Mouse (Mus musculus) MN1 (cell line): Measurements from ENCODE around the gene Klhdc10.

Experiments
- DNase-seq: peaks from one replicate; pipeline ENCODE4 v3.0.0-alpha.2; 2016; ENCODE audit warnings: low spot score

Gene Klhdc10

DNA sequence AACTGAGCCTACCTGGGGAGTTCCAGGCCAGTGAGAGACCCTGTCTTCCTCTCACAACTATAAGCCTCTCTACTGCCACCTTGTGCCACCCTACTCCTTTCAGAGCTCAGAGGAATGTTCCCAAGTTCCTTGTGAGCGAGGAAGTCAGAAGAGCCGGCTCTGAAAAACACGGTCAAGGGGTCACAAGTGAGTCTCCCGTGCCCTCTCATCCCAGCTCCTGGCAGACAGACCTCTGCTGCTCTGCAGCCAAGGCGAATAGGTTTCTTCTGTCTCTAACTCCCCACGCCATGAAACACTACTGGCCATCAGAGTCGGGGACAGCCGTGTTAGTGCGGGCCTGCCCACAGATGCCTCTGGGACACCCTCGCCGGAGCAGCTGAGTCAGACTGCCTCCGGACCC, 67.0 kb downstream of the Klhdc10 start:
- peak; percentile 87 for DNase-seq

DNA sequence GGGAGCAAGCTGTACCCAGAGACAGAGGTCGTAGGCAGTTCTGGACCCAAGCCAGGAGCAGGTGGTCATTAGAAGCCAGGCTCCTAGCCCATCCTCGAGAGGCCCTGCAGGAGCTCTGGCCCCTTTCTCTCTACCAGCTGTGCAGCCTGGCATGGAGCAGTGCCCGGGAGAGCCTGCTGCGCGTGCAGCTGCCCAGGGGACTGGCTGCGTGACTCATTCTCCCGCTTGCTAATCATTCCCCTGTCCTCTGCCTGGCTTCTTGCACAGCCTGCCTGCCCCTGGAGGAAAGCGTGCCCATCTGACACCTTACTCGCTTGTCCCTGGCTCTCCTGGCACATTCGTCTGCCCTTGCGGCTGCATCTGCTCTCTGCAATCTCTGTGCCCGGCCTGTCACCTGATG, 67.7 kb downstream of the Klhdc10 start:
- peak; percentile 95 for DNase-seq

DNA sequence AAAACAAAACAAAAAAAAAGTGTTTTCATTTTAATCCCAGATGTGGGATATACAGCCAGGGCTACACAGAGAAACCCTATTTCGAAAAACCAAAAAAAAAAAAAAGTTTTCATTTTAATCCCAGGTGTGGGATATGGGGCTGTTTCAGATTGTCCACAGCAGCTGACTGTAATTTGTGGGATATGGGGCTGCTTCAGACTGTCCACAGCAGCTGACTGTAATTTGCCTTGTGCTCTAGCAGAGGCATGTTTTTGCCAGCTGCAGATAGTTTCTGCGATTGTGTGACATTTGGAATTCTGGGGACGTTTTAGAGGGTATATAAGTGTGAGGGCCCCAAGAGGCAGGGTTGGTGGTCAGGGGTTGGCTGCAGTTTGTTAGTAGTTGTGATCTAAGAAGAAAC, 70.0 kb downstream of the Klhdc10 start:
- DNase-seq, result no peak

DNA sequence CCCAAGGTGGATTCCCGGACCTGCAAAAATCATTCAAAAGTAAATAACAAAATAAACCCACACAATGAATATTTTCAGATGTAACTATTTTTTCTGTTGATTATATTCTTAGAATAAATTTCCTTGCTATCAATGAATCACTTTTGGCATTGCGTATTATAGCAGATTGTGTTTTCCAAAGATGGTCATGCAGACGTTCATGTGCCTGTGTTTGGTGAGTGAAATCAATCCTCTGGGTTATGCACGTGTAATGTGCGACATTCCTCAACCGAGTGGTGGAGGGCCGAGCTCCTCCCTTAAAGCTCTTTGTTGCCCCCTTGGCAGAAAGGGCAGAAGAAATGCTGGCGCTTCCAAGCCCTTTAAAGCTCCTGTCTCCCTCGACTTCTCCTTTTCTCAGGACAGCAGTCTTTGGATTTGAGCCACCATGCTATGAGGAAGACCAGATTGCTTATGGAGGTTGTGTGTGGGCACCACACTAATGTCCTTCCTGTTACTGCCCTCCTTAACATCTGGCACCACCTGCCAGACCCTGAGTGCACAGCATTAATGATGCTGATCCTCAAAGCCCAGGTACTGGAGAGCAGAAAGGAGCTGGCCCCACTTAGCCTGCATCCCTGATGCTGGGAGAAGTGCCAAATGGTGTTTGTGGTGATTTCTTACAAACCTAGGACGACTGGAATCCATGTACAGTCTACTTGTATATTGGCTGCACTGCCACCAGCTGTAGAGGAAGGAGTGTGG, 74.5 kb downstream of the Klhdc10 start:
- DNase-seq, result no peak

DNA sequence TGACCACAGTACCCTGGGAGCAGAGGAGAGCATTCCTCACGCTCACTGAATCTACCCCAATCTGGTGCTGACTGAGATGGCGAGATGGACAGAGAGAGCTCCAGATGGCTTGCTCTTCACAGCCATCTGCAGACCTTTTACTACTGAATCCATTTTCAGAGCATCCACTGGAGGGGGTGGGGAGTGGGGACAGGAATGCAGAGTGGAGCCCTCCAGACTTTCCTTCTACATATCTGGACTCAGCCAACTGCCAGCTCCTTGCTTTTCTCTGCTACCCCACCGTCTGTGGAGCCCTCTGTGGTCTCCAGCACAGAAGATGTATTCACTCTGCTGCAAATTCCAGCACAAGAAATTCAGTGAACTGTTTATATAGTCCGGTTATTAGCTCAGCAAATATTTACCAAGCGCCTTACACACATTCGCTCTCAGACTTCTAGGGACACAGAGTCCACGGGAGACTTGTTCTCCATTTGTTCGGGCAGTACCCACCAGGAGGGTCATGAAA, 75.6 kb downstream of the Klhdc10 start:
- DNase-seq, result no peak

DNA sequence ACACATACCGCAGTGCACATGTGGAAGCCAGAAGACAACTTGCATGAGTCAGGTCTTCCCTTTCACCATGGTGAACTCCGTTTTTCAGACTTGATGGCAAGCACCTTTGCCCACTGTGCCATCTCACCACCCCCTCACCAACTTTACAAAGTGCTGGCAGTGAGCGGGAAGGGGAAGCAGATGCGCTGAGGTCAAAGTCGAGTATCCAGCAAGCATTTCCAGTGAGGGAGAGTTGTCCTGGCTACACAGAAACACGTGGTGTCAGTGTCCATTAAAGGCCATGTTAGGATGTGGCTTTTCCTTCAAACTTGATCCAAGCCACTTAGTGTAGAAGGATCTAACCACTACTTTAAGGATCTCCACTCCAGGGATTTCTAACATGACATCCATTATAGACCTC, 76.1 kb downstream of the Klhdc10 start:
- DNase-seq, result no peak

DNA sequence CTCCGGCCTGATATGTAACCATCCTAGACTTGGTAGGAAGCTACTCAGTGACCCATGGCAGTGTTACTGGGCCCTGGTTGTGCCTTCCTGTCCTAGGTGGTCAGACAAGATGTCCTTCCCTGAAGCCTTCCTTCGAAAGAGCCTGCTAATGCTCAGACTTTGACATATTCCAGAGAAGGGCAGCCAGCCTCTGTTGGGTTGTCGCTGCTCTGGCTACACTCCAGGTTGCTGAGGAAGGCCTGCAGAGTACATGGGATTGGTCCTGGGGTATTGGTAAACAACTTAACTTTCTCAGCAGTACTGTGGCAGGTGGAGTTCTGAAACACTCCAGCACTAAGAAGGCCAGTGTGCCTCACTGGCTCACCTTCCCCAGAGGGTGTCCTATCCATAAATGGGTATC, 77.8 kb downstream of the Klhdc10 start:
- DNase-seq, result no peak

DNA sequence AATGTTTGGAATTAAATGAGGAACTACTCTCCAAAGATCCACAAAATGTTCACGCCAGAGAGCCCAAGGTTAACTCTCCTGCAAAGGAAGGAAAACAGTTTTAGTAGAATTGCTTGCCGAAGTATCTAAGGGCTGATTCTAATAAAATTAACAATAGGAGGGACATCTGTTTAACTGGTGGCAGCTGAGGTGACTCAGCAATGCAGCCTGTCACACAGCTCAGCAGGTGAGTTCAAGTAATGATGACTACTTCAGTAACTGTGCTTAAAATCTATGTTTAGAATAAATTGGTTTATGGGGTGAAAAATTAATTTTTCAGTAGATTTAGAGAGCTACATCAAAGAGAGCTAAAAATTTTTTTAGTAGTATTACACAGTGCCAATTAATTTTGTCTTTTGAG, 81.2 kb downstream of the Klhdc10 start:
- no peak for DNase-seq

DNA sequence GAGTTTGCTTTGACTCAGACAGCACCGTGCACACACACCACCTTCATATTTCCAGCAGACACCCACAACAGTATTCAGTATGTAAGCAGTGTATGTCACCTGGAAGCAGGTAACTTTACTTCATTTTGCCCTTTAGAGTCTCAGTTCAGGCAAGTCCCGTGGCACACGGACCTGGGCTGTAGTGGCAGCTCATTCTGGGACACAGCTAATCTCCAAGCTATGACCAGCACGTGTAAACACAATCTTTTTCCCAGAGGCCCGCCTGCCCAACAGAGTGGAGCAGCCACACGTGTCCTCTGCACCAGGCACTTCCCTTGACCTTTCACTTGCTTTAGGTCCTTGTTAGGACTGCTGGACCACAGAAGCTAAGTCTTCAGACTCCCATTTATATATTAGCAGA, 84.8 kb downstream of the Klhdc10 start:
- DNase-seq, result no peak

DNA sequence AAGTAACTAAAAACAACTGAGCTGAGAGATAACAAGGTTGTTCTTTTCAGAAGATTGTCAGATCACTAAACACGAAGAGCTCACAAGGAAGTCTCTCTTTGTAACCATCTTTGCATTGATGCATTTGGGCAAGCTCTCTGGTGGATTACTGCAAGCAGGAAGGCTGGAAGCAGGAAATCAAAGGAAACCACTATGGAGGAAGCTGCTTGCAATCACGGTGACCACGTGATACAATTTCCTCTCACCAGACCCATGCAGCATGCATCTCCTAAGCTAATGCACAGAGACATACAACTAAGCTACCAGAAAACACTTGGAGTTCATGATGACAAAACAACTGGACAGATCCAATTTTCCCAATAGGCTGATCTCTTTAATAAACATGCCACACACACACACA, 97.4 kb downstream of the Klhdc10 start:
- no peak for DNase-seq
